Mouse (Mus musculus): ENCODE measurements around the gene Tmem100.

GRCm38 (mm10) chr11:90033442-90033841, 3.3 kb downstream of the Tmem100 start:
- TF ChIP-seq CTCF (conservative IDR thresholded peaks at IDR 0.05; ENCODE audit: insufficient read depth, insufficient read length, low read depth, low read length) (no peak), POLR2A (IDR thresholded peaks at IDR 0.05; ENCODE audit: low read depth, low read length) (no peak)
